Mouse (Mus musculus) CH12.LX (cell line): ENCODE results near the gene Fstl4.

Experiments used
- CTCF ChIP-seq, 2 experiments: IDR thresholded peaks in 1 of 2; conservative IDR thresholded peaks in 1 of 2; 2 replicates each; pipeline ENCODE4 v1.5.1; 2011 to 2012; ENCODE audit warnings: low read depth in 2 of 2, low read length in 2 of 2, improper control_type of control experiment in 1 of 2, inconsistent platforms in 1 of 2, mild to moderate bottlenecking in 1 of 2, moderate library complexity in 1 of 2
- HCFC1 ChIP-seq: IDR thresholded peaks from 2 replicates; pipeline ENCODE4 v1.6.1; 2012; ENCODE audit warnings: low read depth, mild to moderate bottlenecking, inconsistent platforms, low read length, improper control_type of control experiment
- KAT2A ChIP-seq: IDR thresholded peaks from 2 replicates; pipeline ENCODE4 v1.6.1; 2012; ENCODE audit warnings: low read length, improper control_type of control experiment, inconsistent platforms; ENCODE audit not compliant: insufficient replicate concordance
- POLR2A ChIP-seq: IDR thresholded peaks from 2 replicates; pipeline ENCODE4 v1.6.1; 2011; ENCODE audit warnings: low read depth, mild to moderate bottlenecking, improper control_type of control experiment, low read length
- USF1 ChIP-seq: IDR thresholded peaks from 2 replicates; pipeline ENCODE4 v1.6.1; 2014; ENCODE audit warnings: low read depth, mild to moderate bottlenecking, inconsistent platforms, low read length, improper control_type of control experiment
- ZNF384 ChIP-seq: IDR thresholded peaks from 2 replicates; pipeline ENCODE4 v1.6.1; 2012; ENCODE audit warnings: low read depth, low read length, improper control_type of control experiment, inconsistent platforms

- TF ChIP-seq ZNF384 (no peak), KAT2A (no peak), CTCF (conservative IDR thresholded peaks at IDR 0.05 in 1 of 2, IDR thresholded peaks at IDR 0.05 in 1 of 2; ENCODE audit: low read depth in 2 of 2, low read length in 2 of 2) (no peak), USF1 (no peak), POLR2A (no peak), HCFC1 (no peak)
Measured at GRCm38 (mm10) chr11:53013906-53014305, 249.5 kb downstream of the Fstl4 start.
